Mouse (Mus musculus) bone marrow macrophage, adult 2 months (primary cell): Measurements from ENCODE around the gene Cdk5r2.

Experiments
- CTCF ChIP-seq: IDR thresholded peaks from 2 replicates; pipeline ENCODE4 v1.5.1; 2012; ENCODE audit warnings: low read depth, mild to moderate bottlenecking, low read length, moderate library complexity
- POLR2A ChIP-seq: IDR thresholded peaks from 2 replicates; pipeline ENCODE4 v1.6.1; 2012; ENCODE audit warnings: mild to moderate bottlenecking, low read depth, low read length, borderline replicate concordance

DNA sequence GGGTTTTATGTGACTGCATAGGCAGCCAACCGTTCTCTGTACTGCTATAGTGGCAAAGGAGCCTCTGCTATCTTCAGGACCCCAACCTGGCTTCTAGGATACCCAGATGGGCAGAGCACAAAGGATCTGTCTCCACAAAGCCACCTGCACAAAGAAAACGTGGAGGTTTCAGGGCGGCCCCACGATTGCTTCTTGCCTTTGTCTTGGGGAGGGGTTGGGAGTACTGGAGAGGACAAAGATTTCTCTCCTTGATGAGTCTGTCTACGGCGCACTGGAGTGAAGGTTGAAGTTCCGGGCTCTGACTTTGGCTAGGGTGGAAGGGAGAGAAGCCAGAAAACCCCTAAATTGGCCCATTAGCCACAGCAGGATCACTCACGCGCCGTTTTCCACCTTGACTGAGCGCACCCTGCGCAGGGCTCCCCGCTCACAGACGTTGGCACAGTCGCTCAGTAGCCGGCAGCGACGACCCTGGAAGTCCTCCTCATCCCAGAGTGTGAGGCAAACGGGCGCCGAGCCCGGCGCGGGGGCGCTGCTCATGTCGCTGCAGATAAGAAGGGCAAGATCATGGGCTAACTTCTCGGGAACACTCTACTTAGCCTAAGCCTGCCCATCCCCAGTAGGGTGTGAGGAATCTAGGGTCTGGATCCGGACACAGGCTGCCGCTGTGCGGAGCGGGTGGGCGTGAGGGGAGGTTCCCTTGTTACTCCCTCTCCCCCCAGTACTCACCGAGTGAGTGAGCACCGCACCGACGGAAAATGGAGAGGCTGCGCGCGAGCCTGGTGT, 37.8 kb downstream of the Cdk5r2 start:
- TF ChIP-seq CTCF (no peak), POLR2A (no peak)
